Mouse (Mus musculus) kidney, embryonic 14.5 days (tissue): Measurements from ENCODE around the gene Slc46a2. TPM values are rescaled to one million over a fixed set of nuclear protein-coding genes. Genes with fewer than 3 reads are reported as not detected.
A peak's percentile ranks its signal among the peaks of the same experiment; 100 is the strongest.

Experiments
- ATAC-seq: fragments of 200-750 bp; cut with Nextera tagmentation; 2 replicates; pipeline ENCODE4 v1.8.0; 2017; ENCODE audit warnings: moderate number of reproducible peaks, mild to moderate bottlenecking, moderate TSS enrichment, moderate library complexity; ENCODE audit not compliant: low FRiP score, low TSS enrichment
- H3K27ac ChIP-seq: fragments of 300-500 bp; sonication (generic); 2 replicates; pipeline ENCODE4 v1.5.1; 2014; ENCODE audit warnings: low read depth, mild to moderate bottlenecking, low read length, moderate library complexity, mixed read lengths
- H3K27me3 ChIP-seq: fragments of 300-500 bp; sonication (generic); 2 replicates; pipeline ENCODE4 v1.6.1; 2014; ENCODE audit warnings: mild to moderate bottlenecking, low read length; ENCODE audit not compliant: control insufficient read depth, insufficient read depth
- H3K36me3 ChIP-seq: fragments of 300-500 bp; sonication (generic); 2 replicates; pipeline ENCODE4 v1.6.1; 2014; ENCODE audit warnings: low read length, mixed read lengths; ENCODE audit not compliant: control insufficient read depth, insufficient read depth
- H3K4me1 ChIP-seq: fragments of 300-500 bp; sonication (generic); 2 replicates; pipeline ENCODE4 v1.6.1; 2014; ENCODE audit warnings: low read length, mixed read lengths; ENCODE audit not compliant: control insufficient read depth, insufficient read depth
- H3K4me2 ChIP-seq: fragments of 300-500 bp; sonication (generic); replicated peaks from 2 replicates; pipeline ENCODE4 v1.6.1; 2014; ENCODE audit warnings: low read depth, mild to moderate bottlenecking, low read length
- H3K4me3 ChIP-seq: fragments of 300-500 bp; sonication (generic); 2 replicates; pipeline ENCODE4 v1.5.1; 2014; ENCODE audit warnings: mild to moderate bottlenecking, low read length
- H3K9ac ChIP-seq: fragments of 300-500 bp; sonication (generic); 2 replicates; pipeline ENCODE4 v1.6.1; 2014; ENCODE audit warnings: low read depth, mild to moderate bottlenecking, low read length, moderate library complexity
- H3K9me3 ChIP-seq: fragments of 300-500 bp; sonication (generic); 2 replicates; pipeline ENCODE4 v1.6.1; 2016; ENCODE audit warnings: low read length; ENCODE audit not compliant: control insufficient read depth
- WGBS: fragments of 180-500 bp; shearing (Covaris S2); extraction: QIAGEN DNeasy Blood & Tissue Kit; methylation state at CpG from one replicate; pipeline ENCODE4 v1.1.7; 2014; 5-methylcytosine and 5-hydroxymethylcytosine counted together
- polyA plus RNA-seq: library from polyadenylated mRNA; unstranded; fragments of >200 nt; fragmentation: Nextera tagmentation; extraction: Ambion mirVana; gene quantifications from 2 replicates; pipeline ENCODE4 v1.2.1, GENCODE M21; 2014

The Slc46a2 gene
- polyA plus RNA-seq, 1 experiment from 2014 or later = not detected

- ATAC-seq = no peak
- no peak overlapping the region for H3K9ac ChIP-seq
- no peak overlapping the region for H3K4me2 ChIP-seq
- no peak overlapping the region for H3K4me3 ChIP-seq
- H3K9me3 ChIP-seq = no peaks in the 10 kb centered on the region
- 79% methylated on average over 2 of the region's 2 CpGs for WGBS
- H3K27me3 ChIP-seq = no peaks in the 10 kb centered on the region
- H3K27ac ChIP-seq = no peak overlapping the region
- H3K4me1 ChIP-seq = no peaks in the 10 kb centered on the region
- H3K36me3 ChIP-seq = peaks cover 6% of the 10 kb centered on the region; the same call in 1 of the 2 replicates
Measured at GRCm38 (mm10) chr4:59881210-59881609, 33.6 kb downstream of the Slc46a2 start.

GRCm38 (mm10) chr4:59880725-59881124 is 34.1 kb downstream of the Slc46a2 start:
- H3K4me2 ChIP-seq = no peak overlapping the region
- ATAC-seq = no peak
- no peaks in the 10 kb centered on the region for H3K9me3 ChIP-seq
- no peak overlapping the region for H3K27ac ChIP-seq
- H3K4me3 ChIP-seq = no peak overlapping the region
- no peaks in the 10 kb centered on the region for H3K27me3 ChIP-seq
- no peaks in the 10 kb centered on the region for H3K4me1 ChIP-seq
- H3K36me3 ChIP-seq = peaks cover 6% of the 10 kb centered on the region; the same call in 1 of the 2 replicates
- no peak overlapping the region for H3K9ac ChIP-seq
- 94% methylated on average over 5 of the region's 5 CpGs for WGBS

- Histone ChIP-seq H3K9ac (no peak overlapping the region), H3K9me3 (no peaks in the 10 kb centered on the region), H3K27ac (no peak overlapping the region), H3K4me2 (no peak overlapping the region), H3K4me1 (no peaks in the 10 kb centered on the region), H3K36me3 (peaks cover 6% of the 10 kb centered on the region; the same call in 1 of the 2 replicates), H3K27me3 (no peaks in the 10 kb centered on the region), H3K4me3 (no peak overlapping the region)
- no peak for ATAC-seq
- WGBS = 94% methylated on average over 3 of the region's 3 CpGs
Measured at GRCm38 (mm10) chr4:59879444-59879843, 35.4 kb downstream of the Slc46a2 start.

- H3K27me3 ChIP-seq = no peaks in the 10 kb centered on the region
- H3K27ac ChIP-seq = no peak overlapping the region
- no peaks in the 10 kb centered on the region for H3K4me1 ChIP-seq
- no peaks in the 10 kb centered on the region for H3K9me3 ChIP-seq
- H3K4me3 ChIP-seq = no peak overlapping the region
- no peak for ATAC-seq
- H3K36me3 ChIP-seq = peaks cover 6% of the 10 kb centered on the region; the same call in 1 of the 2 replicates
- no peak overlapping the region for H3K4me2 ChIP-seq
- 85% methylated on average over 8 of the region's 8 CpGs for WGBS
- no peak overlapping the region for H3K9ac ChIP-seq
Measured at GRCm38 (mm10) chr4:59878595-59878994, 36.3 kb downstream of the Slc46a2 start.

GRCm38 (mm10) chr4:59877025-59877424 is 37.8 kb downstream of the Slc46a2 start:
- Histone ChIP-seq H3K9me3 (no peaks in the 10 kb centered on the region), H3K27me3 (no peaks in the 10 kb centered on the region), H3K4me1 (no peaks in the 10 kb centered on the region), H3K9ac (no peak overlapping the region), H3K36me3 (peaks cover 6% of the 10 kb centered on the region; the same call in 1 of the 2 replicates), H3K4me3 (no peak overlapping the region), H3K27ac (no peak overlapping the region), H3K4me2 (no peak overlapping the region)
- WGBS = 87% methylated on average over 2 of the region's 2 CpGs
- ATAC-seq = no peak

- no peak overlapping the region for H3K4me2 ChIP-seq
- H3K9me3 ChIP-seq = no peaks in the 10 kb centered on the region
- H3K27ac ChIP-seq = no peak overlapping the region
- no peak overlapping the region for H3K9ac ChIP-seq
- ATAC-seq = no peak
- peaks cover 6% of the 10 kb centered on the region; the same call in 1 of the 2 replicates for H3K36me3 ChIP-seq
- WGBS = 91% methylated on average over 6 of the region's 6 CpGs
- no peaks in the 10 kb centered on the region for H3K4me1 ChIP-seq
- H3K4me3 ChIP-seq = no peak overlapping the region
- no peaks in the 10 kb centered on the region for H3K27me3 ChIP-seq
Measured at GRCm38 (mm10) chr4:59876570-59876969, 38.3 kb downstream of the Slc46a2 start.

GRCm38 (mm10) chr4:59873830-59874229 is 41.0 kb downstream of the Slc46a2 start:
- no peaks in the 10 kb centered on the region for H3K9me3 ChIP-seq
- H3K4me3 ChIP-seq = no peak overlapping the region
- WGBS = 57% methylated on average over 5 of the region's 5 CpGs
- no peak for ATAC-seq
- H3K4me1 ChIP-seq = no peaks in the 10 kb centered on the region
- H3K36me3 ChIP-seq = no peaks in the 10 kb centered on the region
- no peak overlapping the region for H3K4me2 ChIP-seq
- H3K27ac ChIP-seq = no peak overlapping the region
- no peaks in the 10 kb centered on the region for H3K27me3 ChIP-seq
- H3K9ac ChIP-seq = no peak overlapping the region

- H3K36me3 ChIP-seq = no peaks in the 10 kb centered on the region
- no peak for ATAC-seq
- H3K4me1 ChIP-seq = no peaks in the 10 kb centered on the region
- WGBS = 78% methylated on average over 6 of the region's 6 CpGs
- H3K9me3 ChIP-seq = no peaks in the 10 kb centered on the region
- H3K27me3 ChIP-seq = no peaks in the 10 kb centered on the region
- no peak overlapping the region for H3K9ac ChIP-seq
- no peak overlapping the region for H3K4me3 ChIP-seq
- no peak overlapping the region for H3K27ac ChIP-seq
- no peak overlapping the region for H3K4me2 ChIP-seq
Measured at GRCm38 (mm10) chr4:59873240-59873639, 41.6 kb downstream of the Slc46a2 start.

GRCm38 (mm10) chr4:59870859-59871591 is 43.8 kb downstream of the Slc46a2 start:
- 61% methylated on average over 9 of the region's 9 CpGs for WGBS
- Histone ChIP-seq H3K9me3 (no peaks in the 10 kb centered on the region), H3K27ac (no peak overlapping the region), H3K4me1 (no peaks in the 10 kb centered on the region), H3K36me3 (no peaks in the 10 kb centered on the region), H3K27me3 (no peaks in the 10 kb centered on the region), H3K4me2 (no peak overlapping the region), H3K9ac (no peak overlapping the region), H3K4me3 (no peak overlapping the region)
- peak; percentile 57 for ATAC-seq
